Mouse (Mus musculus) bone marrow macrophage, adult 2 months (primary cell): ENCODE measurements at regions not wholly inside any gene's neighbourhood (a gene's known extent, or its start where the extent isn't known, plus 50 kb on each side); places are given as distances from the start of the nearest gene placed in this dataset.

ENCODE experiments used
- CTCF ChIP-seq: IDR thresholded peaks from 2 replicates; pipeline ENCODE4 v1.5.1; 2012; ENCODE audit warnings: low read depth, mild to moderate bottlenecking, low read length, moderate library complexity
- POLR2A ChIP-seq: IDR thresholded peaks from 2 replicates; pipeline ENCODE4 v1.6.1; 2012; ENCODE audit warnings: mild to moderate bottlenecking, low read depth, low read length, borderline replicate concordance

GRCm38 (mm10) chr10:117545842-117546631, 83.3 kb upstream of the Cpm start:
- TF ChIP-seq CTCF = no peak
- no peak for TF ChIP-seq POLR2A
